Mouse (Mus musculus) embryonic facial prominence, embryonic 13.5 days (tissue): ENCODE results near the gene Cyb5d1. TPM values are rescaled to one million over a fixed set of nuclear protein-coding genes. Genes with fewer than 3 reads are reported as not detected.
A peak's percentile ranks its signal among the peaks of the same experiment; 100 is the strongest.
"Not testable (repeated sequence)": the region's sequence is repeated elsewhere in the genome, so short reads cannot be mapped to it uniquely, and the experiment has no call there.

ENCODE experiments used
- ATAC-seq: fragments of 200-750 bp; cut with Nextera tagmentation; 2 replicates; pipeline ENCODE4 v1.8.0; 2017; ENCODE audit warnings: low read depth; ENCODE audit not compliant: insufficient number of reproducible peaks, insufficient read depth, low FRiP score, low TSS enrichment
- H3K27ac ChIP-seq: fragments of 300-500 bp; sonication (generic); 2 replicates; pipeline ENCODE4 v1.5.1; 2015; ENCODE audit warnings: moderate library complexity, mild to moderate bottlenecking, inconsistent platforms
- H3K27me3 ChIP-seq: fragments of 300-500 bp; sonication (generic); 2 replicates; pipeline ENCODE4 v1.6.1; 2015; ENCODE audit warnings: mild to moderate bottlenecking, inconsistent platforms
- H3K36me3 ChIP-seq: fragments of 300-500 bp; sonication (generic); 2 replicates; pipeline ENCODE4 v1.6.1; 2015; ENCODE audit warnings: mild to moderate bottlenecking, inconsistent platforms
- H3K4me1 ChIP-seq: fragments of 300-500 bp; sonication (generic); 2 replicates; pipeline ENCODE4 v1.6.1; 2015; ENCODE audit warnings: inconsistent platforms
- H3K4me2 ChIP-seq: fragments of 300-500 bp; sonication (generic); 2 replicates; pipeline ENCODE4 v1.6.1; 2015; ENCODE audit warnings: moderate library complexity, mild to moderate bottlenecking, inconsistent platforms
- H3K4me3 ChIP-seq: fragments of 300-500 bp; sonication (generic); 2 replicates; pipeline ENCODE4 v1.5.1; 2015; ENCODE audit warnings: mild to moderate bottlenecking, inconsistent platforms
- H3K9ac ChIP-seq: fragments of 300-500 bp; sonication (generic); 2 replicates; pipeline ENCODE4 v1.6.1; 2015; ENCODE audit warnings: mild to moderate bottlenecking, inconsistent platforms
- H3K9me3 ChIP-seq: fragments of 300-500 bp; sonication (generic); 2 replicates; pipeline ENCODE4 v1.6.1; 2016; ENCODE audit warnings: inconsistent platforms
- WGBS: fragments of 180-500 bp; shearing (Covaris S2); methylation state at CpG from one replicate; pipeline ENCODE4 v1.1.7; 2015; ENCODE audit warnings: mixed read lengths; 5-methylcytosine and 5-hydroxymethylcytosine counted together
- polyA plus RNA-seq: library from polyadenylated mRNA; unstranded; fragments of >200 nt; fragmentation: Nextera tagmentation; extraction: Ambion mirVana; gene quantifications from 2 replicates; pipeline ENCODE4 v1.2.1, GENCODE M21; 2015

Cyb5d1 gene
- polyA plus RNA-seq, result 43.4 and 46.5 TPM in 2 replicates

DNA sequence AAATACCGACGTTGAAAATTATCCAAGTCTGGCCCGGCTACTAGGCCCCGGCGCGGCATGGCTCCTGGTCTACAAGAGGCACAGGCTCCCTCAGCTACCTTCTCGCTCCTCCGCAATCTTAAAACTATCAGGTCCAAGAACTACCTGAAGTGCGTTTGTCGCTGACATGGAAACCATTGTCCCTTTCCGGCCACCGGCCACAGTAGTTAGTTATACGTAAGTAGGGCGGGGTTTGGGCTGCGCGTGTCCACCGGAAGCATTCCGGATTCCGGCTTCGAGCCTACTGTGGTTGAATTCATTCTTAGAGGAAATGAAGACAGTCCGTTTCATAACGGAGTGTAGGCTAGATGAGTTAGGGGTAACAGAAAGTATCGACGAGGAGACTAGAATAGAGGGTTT is at the start of gene Cyb5d1, which contains the start of gene Naa38:
Gene Cyb5d1, minus strand, starts transcription at position 397 of the 399 bp plus-strand sequence.
Gene Naa38, plus strand, starts transcription at position 253 of the 399 bp plus-strand sequence.
- not testable (repeated sequence) for H3K9me3 ChIP-seq, H3K27me3 ChIP-seq
- peaks cover 44% of the 10 kb centered on the region for H3K4me1 ChIP-seq
- peak within 1 kb of the TSS; percentile 95 for H3K27ac ChIP-seq
- H3K4me3 ChIP-seq, result peak within 1 kb of the TSS; percentile 56
- peaks cover 26% of the 10 kb centered on the region for H3K36me3 ChIP-seq
- peak within 1 kb of the TSS; percentile 74 for H3K4me2 ChIP-seq
- WGBS, result 0% methylated on average over 24 of the region's 24 CpGs
- H3K9ac ChIP-seq, result peak within 1 kb of the TSS; percentile 84
- ATAC-seq, result peak; percentile 49; the same call in 1 of the 2 replicates

DNA sequence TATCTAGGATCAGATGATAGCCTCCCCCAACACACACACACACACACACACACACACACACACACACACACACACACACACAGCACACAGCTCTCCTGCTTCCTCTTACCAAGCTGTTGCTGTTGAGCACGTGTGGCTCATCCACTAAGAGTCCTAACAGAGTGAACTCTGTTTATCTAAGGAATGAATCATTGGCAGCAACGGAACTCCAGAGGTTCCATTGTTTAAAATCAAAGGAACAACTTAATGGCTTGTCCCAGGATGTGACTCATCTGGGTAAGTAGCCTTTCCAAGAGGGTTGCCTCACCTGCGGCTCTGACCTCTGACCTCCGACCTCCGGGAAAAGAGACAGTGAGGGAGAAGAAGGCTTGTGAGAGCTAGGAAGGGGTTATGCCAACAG is 47.9 kb upstream of the Cyb5d1 start:
- Histone ChIP-seq H3K9me3 (no peaks in the 10 kb centered on the region), H3K27ac (no peak overlapping the region), H3K4me2 (no peak overlapping the region), H3K27me3 (no peaks in the 10 kb centered on the region; the same call in 1 of the 2 replicates), H3K4me3 (no peak overlapping the region), H3K36me3 (no peaks in the 10 kb centered on the region), H3K4me1 (no peaks in the 10 kb centered on the region), H3K9ac (no peak overlapping the region)
- 39% methylated on average over 5 of the region's 5 CpGs for WGBS
- no peak for ATAC-seq

DNA sequence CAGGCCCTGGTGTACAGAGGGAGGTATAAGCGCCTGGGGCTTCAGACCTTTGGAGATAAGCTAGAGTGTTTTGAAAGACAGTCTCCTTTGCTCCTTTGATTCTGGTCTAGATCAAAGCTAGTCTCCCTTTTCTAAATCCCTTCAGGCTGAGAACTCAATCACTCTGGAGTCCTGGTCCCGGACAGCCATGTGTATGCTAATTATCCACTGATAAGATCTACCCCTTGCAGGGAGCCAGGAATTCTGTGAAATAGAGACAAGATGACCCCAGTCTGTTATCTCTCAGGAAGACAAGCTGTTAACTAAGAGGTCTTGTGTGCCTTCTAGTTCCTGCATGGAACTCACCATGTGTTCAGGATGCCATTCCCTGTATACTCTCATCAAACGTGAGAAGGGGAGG is 41.9 kb upstream of the Cyb5d1 start:
- H3K4me1 ChIP-seq, result peaks cover 3% of the 10 kb centered on the region
- H3K9ac ChIP-seq, result no peak overlapping the region
- no peak overlapping the region for H3K27ac ChIP-seq
- H3K27me3 ChIP-seq, result no peaks in the 10 kb centered on the region
- H3K36me3 ChIP-seq, result no peaks in the 10 kb centered on the region
- no peak for ATAC-seq
- no peaks in the 10 kb centered on the region for H3K9me3 ChIP-seq
- 32% methylated on average over 3 of the region's 3 CpGs for WGBS
- no peak overlapping the region for H3K4me3 ChIP-seq
- H3K4me2 ChIP-seq, result no peak overlapping the region

DNA sequence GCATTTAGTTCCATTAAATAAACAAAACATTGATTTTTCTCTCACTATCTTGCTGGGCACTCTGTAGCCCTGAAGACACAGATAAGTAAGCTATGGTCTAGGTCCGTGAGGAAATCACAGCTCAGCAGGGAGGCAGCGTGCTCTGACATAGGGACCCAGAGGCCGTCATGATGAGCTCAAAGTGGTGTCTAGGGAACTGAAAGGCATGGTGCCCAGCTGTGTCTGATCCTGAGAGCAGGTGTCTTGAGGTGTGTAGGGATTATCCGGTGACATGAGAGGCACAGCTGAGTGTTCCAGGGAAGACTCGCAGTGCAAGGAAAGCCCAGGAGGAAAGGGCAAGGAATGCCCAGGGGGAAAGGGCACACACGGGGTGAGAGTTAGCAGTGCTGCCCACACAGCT is 37.8 kb upstream of the Cyb5d1 start:
- Histone ChIP-seq H3K9me3 (no peaks in the 10 kb centered on the region), H3K4me3 (no peak overlapping the region), H3K27me3 (no peaks in the 10 kb centered on the region), H3K27ac (no peak overlapping the region), H3K9ac (no peak overlapping the region), H3K4me1 (peaks cover 17% of the 10 kb centered on the region), H3K4me2 (no peak overlapping the region), H3K36me3 (no peaks in the 10 kb centered on the region)
- ATAC-seq, result no peak
- WGBS, result 64% methylated on average over 6 of the region's 6 CpGs

DNA sequence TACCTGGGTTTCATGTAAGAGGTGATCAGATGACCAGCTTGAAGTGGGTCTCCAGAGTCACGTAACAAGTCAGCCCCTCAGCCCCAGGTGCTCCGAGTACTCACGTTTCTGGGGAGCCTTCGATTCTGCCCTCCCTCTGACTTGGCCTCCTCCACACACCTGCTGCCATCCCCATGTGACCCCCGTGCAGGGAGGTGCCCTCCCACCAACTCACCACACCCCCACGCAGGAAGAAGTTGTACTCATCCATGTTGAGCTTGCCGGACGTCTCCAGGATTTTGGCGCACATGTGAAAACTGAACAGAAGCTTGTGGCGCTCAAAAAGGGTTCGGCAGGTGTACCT is 37.2 kb upstream of the Cyb5d1 start:
- no peaks in the 10 kb centered on the region for H3K27me3 ChIP-seq
- ATAC-seq, result no peak
- no peaks in the 10 kb centered on the region for H3K9me3 ChIP-seq
- H3K4me1 ChIP-seq, result peaks cover 17% of the 10 kb centered on the region
- no peaks in the 10 kb centered on the region for H3K36me3 ChIP-seq
- WGBS, result 62% methylated on average over 11 of the region's 11 CpGs
- peak overlapping the region; percentile 16; the same call in 1 of the 2 replicates for H3K9ac ChIP-seq
- no peak overlapping the region for H3K4me3 ChIP-seq
- peak overlapping the region; percentile 42; the same call in 1 of the 2 replicates for H3K4me2 ChIP-seq
- H3K27ac ChIP-seq, result no peak overlapping the region

DNA sequence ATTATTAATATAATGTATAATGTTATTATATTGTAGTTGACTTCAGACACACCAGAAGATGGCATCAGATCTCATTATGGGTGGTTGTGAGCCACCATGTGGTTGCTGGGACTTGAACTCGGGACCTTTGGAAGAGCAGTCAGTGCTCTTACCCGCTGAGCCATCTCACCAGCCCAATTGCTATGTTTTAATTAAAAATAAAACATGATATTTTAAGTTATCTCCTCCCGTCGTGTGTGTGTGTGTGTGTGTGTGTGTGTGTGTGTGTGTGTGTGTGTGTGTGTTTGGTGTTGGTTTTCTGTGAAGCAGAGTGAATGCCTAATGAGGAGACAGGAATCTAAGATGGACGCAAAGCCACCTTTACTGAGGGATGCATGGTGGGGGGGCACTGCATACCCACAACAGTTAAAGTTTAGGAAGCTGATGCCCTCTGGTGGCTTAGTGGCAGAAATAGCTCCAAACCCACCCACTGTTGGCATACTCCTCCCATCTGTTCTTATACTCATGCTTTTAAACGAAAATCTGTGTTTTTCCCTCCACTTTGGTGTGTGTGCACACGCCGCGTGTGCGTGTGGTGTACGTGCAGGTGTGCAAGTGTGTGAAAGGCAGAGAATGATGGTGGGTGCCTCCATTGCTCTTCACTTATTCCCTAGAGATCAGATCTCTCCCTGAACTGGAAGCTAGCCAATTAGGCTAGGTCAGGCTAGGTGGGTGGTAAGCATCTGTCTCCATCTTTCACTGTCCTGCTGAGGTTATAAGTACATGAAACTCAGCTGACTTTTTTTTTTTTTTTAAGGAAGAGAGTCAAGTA is 36.6 kb upstream of the Cyb5d1 start:
- H3K9ac ChIP-seq, result no peak overlapping the region
- H3K4me3 ChIP-seq, result no peak overlapping the region
- peaks cover 17% of the 10 kb centered on the region for H3K4me1 ChIP-seq
- no peaks in the 10 kb centered on the region for H3K27me3 ChIP-seq
- peak overlapping the region; percentile 42 for H3K4me2 ChIP-seq
- no peak overlapping the region for H3K27ac ChIP-seq
- no peaks in the 10 kb centered on the region for H3K36me3 ChIP-seq
- 29% methylated on average over 11 of the region's 11 CpGs for WGBS
- ATAC-seq, result 0 out of 2 replicates have a peak, but pooled peaks have one; percentile 27
- no peaks in the 10 kb centered on the region for H3K9me3 ChIP-seq

DNA sequence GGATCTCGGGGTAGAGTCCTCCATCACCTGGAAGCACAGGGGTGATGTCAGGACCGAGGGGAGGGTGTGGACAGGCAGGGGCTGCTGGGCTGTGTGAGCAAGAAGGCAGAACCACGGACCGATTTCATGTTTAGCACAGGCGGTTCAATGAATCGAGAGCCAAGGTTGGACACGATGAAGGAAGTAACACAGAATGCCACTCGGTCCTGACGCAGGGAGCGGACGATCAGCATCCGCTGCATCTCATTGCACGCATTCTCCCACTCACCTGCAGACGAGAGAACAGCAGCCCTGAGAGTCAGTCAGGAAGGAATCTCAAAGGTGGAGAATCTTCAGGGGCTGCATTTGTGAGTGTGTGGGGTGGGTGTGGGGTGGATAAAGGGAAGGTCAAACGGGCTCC is 35.2 kb upstream of the Cyb5d1 start:
- no peaks in the 10 kb centered on the region for H3K36me3 ChIP-seq
- no peaks in the 10 kb centered on the region for H3K27me3 ChIP-seq
- H3K4me2 ChIP-seq, result no peak overlapping the region
- ATAC-seq, result no peak
- H3K9me3 ChIP-seq, result no peaks in the 10 kb centered on the region
- H3K9ac ChIP-seq, result no peak overlapping the region
- H3K4me1 ChIP-seq, result peaks cover 17% of the 10 kb centered on the region
- WGBS, result 87% methylated on average over 15 of the region's 15 CpGs
- no peak overlapping the region for H3K27ac ChIP-seq
- no peak overlapping the region for H3K4me3 ChIP-seq

DNA sequence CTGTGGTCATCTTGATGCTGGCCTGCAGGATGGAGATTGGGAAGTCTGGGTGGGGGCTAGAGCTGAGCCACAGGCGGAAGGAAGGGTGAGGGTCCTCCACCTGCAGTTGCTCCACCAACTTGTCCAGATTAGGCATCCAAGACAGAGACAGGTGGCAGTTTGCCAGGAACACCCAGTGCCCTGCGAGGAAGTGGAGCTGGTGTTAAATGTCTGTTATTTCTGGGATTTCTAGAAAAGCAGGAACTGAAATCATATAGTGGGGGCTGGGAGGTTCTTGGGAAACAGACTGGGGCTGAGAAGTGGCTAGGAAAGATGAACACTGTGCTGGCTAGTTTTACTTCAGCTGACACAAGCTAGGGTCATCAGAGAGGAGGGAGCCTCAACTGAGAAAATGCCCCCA is 33.9 kb upstream of the Cyb5d1 start:
- Histone ChIP-seq H3K27ac (peak overlapping the region; percentile 51), H3K9ac (peak overlapping the region; percentile 16; the same call in 1 of the 2 replicates), H3K9me3 (no peaks in the 10 kb centered on the region), H3K36me3 (no peaks in the 10 kb centered on the region), H3K4me2 (peak overlapping the region; percentile 1; the same call in 1 of the 2 replicates), H3K4me1 (peaks cover 17% of the 10 kb centered on the region), H3K4me3 (no peak overlapping the region), H3K27me3 (no peaks in the 10 kb centered on the region)
- WGBS, result 38% methylated on average over 2 of the region's 2 CpGs
- no peak for ATAC-seq

DNA sequence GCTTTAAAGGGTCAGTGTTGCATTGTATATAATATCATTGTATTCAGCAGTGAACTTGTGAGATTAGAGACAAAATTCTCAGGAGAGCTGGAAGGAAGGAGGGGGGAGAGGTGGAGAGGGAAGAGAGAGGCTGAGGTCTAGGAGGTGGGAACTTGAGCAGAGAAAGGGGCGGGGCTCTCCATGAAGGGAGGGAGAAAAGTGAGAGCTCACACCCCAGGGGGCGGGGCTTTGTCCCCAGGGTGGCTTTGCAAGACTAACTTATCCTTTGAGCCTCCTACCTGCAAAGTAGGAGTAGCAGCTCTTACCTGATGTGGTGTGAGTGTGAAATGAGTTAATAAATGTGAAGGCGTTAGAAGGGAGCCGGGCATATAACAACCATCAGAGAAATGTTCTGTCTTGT is 33.3 kb upstream of the Cyb5d1 start:
- no peaks in the 10 kb centered on the region for H3K27me3 ChIP-seq
- H3K27ac ChIP-seq, result peak overlapping the region; percentile 51
- H3K4me1 ChIP-seq, result peaks cover 17% of the 10 kb centered on the region
- 19% methylated on average over 4 of the region's 4 CpGs for WGBS
- H3K36me3 ChIP-seq, result no peaks in the 10 kb centered on the region
- ATAC-seq, result no peak
- H3K4me2 ChIP-seq, result peak overlapping the region; percentile 1; the same call in 1 of the 2 replicates
- H3K9me3 ChIP-seq, result no peaks in the 10 kb centered on the region
- no peak overlapping the region for H3K9ac ChIP-seq
- H3K4me3 ChIP-seq, result no peak overlapping the region

DNA sequence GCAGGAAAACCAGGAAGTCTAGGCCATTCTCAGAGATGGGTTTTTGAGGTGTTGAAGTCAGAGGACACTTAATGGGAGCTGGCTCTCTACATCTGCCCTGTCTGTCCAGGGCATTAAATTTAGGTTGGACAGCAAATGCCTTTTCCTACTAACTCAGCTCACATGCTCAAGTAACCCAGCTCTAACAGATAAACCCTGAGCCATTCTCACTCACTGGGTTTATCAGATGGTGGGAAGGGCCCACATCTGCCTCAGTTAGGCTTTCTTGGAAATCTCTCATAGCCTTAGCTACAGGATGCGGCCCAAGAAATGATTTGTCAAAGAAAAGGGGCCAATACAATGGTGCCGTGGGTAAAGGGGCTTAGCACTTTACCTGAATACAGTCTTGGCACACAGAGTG is 30.8 kb upstream of the Cyb5d1 start:
- Histone ChIP-seq H3K27ac (no peak overlapping the region), H3K4me3 (no peak overlapping the region), H3K4me1 (peaks cover 16% of the 10 kb centered on the region), H3K36me3 (no peaks in the 10 kb centered on the region), H3K9ac (no peak overlapping the region), H3K9me3 (no peaks in the 10 kb centered on the region), H3K4me2 (no peak overlapping the region), H3K27me3 (peaks cover 20% of the 10 kb centered on the region)
- ATAC-seq, result no peak
- 74% methylated on average over 2 of the region's 2 CpGs for WGBS

DNA sequence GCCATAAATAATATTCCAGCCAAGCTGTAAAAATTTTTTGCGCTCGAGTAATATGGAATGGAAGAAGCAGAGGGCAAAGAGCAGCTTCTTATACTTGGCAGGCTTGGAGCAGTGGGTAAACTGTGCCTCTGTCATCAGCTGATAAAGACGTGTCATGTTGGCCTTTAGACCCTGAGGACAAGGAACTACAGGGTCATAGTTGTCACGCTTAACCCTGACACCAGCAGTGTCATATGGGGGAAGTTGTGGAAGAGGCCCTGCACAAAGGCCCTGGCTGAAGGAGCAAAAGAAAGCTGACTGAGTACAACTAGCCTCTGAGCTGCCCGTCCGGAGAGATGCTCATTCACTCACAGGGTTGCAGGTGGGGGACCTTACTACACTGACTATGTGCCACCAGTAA is 28.5 kb upstream of the Cyb5d1 start:
- Histone ChIP-seq H3K27ac (no peak overlapping the region), H3K4me2 (no peak overlapping the region), H3K9me3 (no peaks in the 10 kb centered on the region), H3K27me3 (peaks cover 28% of the 10 kb centered on the region), H3K4me3 (no peak overlapping the region), H3K4me1 (peaks cover 29% of the 10 kb centered on the region), H3K9ac (no peak overlapping the region), H3K36me3 (no peaks in the 10 kb centered on the region)
- WGBS, result 69% methylated on average over 6 of the region's 6 CpGs
- no peak for ATAC-seq

DNA sequence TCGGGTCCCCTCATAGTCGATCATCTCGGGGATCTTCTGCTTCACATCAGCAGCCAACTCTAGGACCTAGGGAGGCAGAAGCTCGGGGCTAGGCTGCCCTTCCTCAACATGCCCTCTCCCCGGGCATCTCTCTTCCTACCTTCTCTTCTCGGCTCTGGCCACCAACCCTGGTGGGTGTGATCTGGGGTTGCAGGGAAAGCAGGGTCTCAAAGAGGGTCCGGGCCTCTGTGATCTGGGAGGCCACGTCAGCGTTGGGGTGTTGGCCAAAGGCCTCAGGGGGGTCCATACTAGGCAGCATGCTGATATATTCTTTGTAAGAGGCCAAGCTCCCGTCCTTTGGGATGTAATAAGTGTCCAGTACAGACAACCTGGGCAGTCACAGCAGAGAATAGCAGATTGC is 27.4 kb upstream of the Cyb5d1 start:
- peaks cover 28% of the 10 kb centered on the region for H3K27me3 ChIP-seq
- 85% methylated on average over 10 of the region's 10 CpGs for WGBS

More for the DNA sequence above, 27.4 kb upstream of the Cyb5d1 start:
- Histone ChIP-seq H3K4me1 (peaks cover 25% of the 10 kb centered on the region), H3K9me3 (no peaks in the 10 kb centered on the region), H3K27ac (no peak overlapping the region), H3K36me3 (no peaks in the 10 kb centered on the region), H3K4me2 (no peak overlapping the region), H3K9ac (no peak overlapping the region), H3K4me3 (no peak overlapping the region)
- ATAC-seq, result no peak
